Mouse (Mus musculus) erythroblast, embryonic 14.5 days (primary cell): ENCODE data around the gene Malrd1.

Source experiments
- GATA1 ChIP-seq: IDR thresholded peaks from 2 replicates; pipeline ENCODE4 v1.6.1; 2012; ENCODE audit warnings: low read length, inconsistent platforms, mixed read lengths
- TAL1 ChIP-seq: IDR thresholded peaks from 3 replicates; pipeline ENCODE4 v1.6.1; 2012; ENCODE audit warnings: low read length, inconsistent platforms, mixed read lengths

- TF ChIP-seq GATA1: no peak
- no peak for TF ChIP-seq TAL1
Measured at GRCm38 (mm10) chr2:16252274-16252673, 726.0 kb downstream of the Malrd1 start.
